Mouse (Mus musculus) liver, postnatal 0 days (tissue): ENCODE results near the gene Cela1.

Experiments
- CTCF ChIP-seq: sonication (generic); IDR thresholded peaks from 2 replicates; pipeline ENCODE4 v1.5.1; 2016; ENCODE audit warnings: antibody characterized with exemption, low read depth
- EP300 ChIP-seq: IDR thresholded peaks from 2 replicates; pipeline ENCODE4 v1.6.1; 2016; ENCODE audit warnings: antibody characterized with exemption, low read depth, mild to moderate bottlenecking

DNA sequence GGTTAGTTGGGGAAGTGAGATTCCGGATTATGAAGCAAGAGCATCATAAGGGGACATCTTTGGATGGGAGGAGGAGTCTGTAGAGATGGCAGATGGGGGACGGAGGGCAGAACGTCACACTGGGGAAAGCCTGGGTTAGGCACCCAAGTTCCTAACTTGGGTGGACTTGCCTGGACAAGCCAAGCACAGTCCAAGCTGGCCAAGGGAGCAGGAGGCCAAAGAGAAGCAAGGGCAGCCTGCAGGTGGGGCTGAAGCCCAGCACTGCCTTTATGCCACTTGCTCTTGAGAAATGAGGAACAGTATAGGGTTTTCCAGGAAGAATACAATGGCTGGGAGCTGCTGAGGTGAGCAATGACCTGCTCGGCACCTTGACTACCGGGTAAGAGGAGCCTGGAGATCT is 31.5 kb upstream of the Cela1 start:
- TF ChIP-seq CTCF, result no peak
- no peak for TF ChIP-seq EP300
